Mouse (Mus musculus): ENCODE results near the gene Syt7. TPM values are rescaled to one million over a fixed set of nuclear protein-coding genes. Genes with fewer than 3 reads are reported as not detected.
A peak's percentile ranks its signal among the peaks of the same experiment; 100 is the strongest.

The Syt7 gene
- polyA plus RNA-seq, 1 experiment from 2014 or later: 7.6 TPM

DNA sequence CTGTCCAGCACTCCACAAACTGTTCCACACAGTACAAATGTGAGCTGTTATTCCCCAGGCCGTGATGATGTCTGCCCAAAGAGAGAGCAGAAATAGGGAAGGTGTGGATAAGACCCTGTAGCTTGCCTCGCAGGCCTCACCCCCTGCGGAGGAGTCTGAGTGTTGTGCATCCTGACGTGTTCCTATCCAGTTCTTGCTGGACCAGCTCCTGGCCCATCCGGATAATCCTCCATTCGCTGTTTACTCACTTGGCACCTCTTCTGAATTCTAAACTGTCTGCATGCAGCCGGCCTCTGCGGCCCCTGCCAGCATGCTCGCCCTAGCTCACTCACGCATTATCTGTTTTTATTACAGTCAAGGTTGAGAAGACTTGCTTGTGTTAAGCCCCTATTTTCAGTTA lies 15.5 kb downstream of the Syt7 start:
- no peak for ATAC-seq (ENCODE audit: low FRiP score)

GRCm38 (mm10) chr19:10404911-10405310 lies 16.0 kb downstream of the Syt7 start:
- no peaks in the 10 kb centered on the region for H3K36me3 ChIP-seq
- H3K9ac ChIP-seq: no peak overlapping the region
- no peak overlapping the region for H3K4me3 ChIP-seq
- ATAC-seq (ENCODE audit: low FRiP score): no peak
- no peaks in the 10 kb centered on the region; the same call in 1 of the 2 replicates for H3K27me3 ChIP-seq
- no peaks in the 10 kb centered on the region for H3K9me3 ChIP-seq (replicated peaks)
- peaks cover 8% of the 10 kb centered on the region for H3K4me1 ChIP-seq
- no peak overlapping the region for H3K4me2 ChIP-seq (replicated peaks)
- WGBS: 62% methylated on average over 2 of the region's 2 CpGs
- no peak overlapping the region for H3K27ac ChIP-seq

More for the DNA sequence above, 15.5 kb downstream of the Syt7 start:
- Histone ChIP-seq H3K4me2 (replicated peaks) (no peak overlapping the region), H3K9ac (no peak overlapping the region), H3K27ac (no peak overlapping the region), H3K36me3 (no peaks in the 10 kb centered on the region), H3K27me3 (no peaks in the 10 kb centered on the region; the same call in 1 of the 2 replicates), H3K4me3 (no peak overlapping the region), H3K4me1 (peaks cover 8% of the 10 kb centered on the region), H3K9me3 (replicated peaks) (no peaks in the 10 kb centered on the region)
- 76% methylated on average over 10 of the region's 10 CpGs for WGBS

- Histone ChIP-seq H3K9ac (peak overlapping the region; percentile 51), H3K4me1 (peaks cover 18% of the 10 kb centered on the region), H3K27ac (peak overlapping the region; percentile 62), H3K36me3 (no peaks in the 10 kb centered on the region), H3K27me3 (0 out of 2 replicates have a peak, but pooled peaks cover 5% of the 10 kb centered on the region), H3K9me3 (replicated peaks) (no peaks in the 10 kb centered on the region), H3K4me2 (replicated peaks) (peak overlapping the region; percentile 54), H3K4me3 (peak overlapping the region; percentile 29)
- WGBS: under 1% methylated on average over 17 of the region's 19 CpGs
- peak; percentile 88 for ATAC-seq (ENCODE audit: low FRiP score)
These were observed 24.9 kb downstream of the Syt7 start for GRCm38 (mm10) chr19:10413701-10414242.

DNA sequence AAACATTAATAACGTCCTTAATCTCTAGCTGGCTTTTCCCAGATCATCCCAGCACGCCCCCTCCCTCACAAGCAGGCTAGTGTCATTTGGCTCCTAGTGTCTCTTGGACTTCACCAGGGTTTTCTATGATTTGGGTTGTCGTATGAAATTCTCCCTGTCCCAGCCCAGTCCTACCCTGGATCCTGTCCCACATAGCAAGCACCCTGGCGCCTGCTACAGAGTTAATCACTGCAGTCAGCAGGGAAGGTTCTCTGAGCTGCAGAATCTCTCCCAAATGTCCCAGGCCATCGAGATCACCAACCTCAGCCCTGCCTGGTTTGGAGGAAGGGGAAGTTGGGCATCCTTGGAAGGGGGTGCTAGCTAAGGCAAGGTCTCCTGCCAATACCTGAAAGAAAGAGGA lies 26.6 kb downstream of the Syt7 start:
- no peak overlapping the region for H3K27ac ChIP-seq
- H3K27me3 ChIP-seq: 0 out of 2 replicates have a peak, but pooled peaks cover 5% of the 10 kb centered on the region
- no peaks in the 10 kb centered on the region for H3K36me3 ChIP-seq
- no peaks in the 10 kb centered on the region for H3K9me3 ChIP-seq (replicated peaks)
- 80% methylated on average over 5 of the region's 5 CpGs for WGBS
- no peak for ATAC-seq (ENCODE audit: low FRiP score)
- no peak overlapping the region for H3K9ac ChIP-seq
- H3K4me1 ChIP-seq: peaks cover 16% of the 10 kb centered on the region
- no peak overlapping the region for H3K4me3 ChIP-seq
- H3K4me2 ChIP-seq (replicated peaks): no peak overlapping the region

GRCm38 (mm10) chr19:10416889-10417288 lies 28.0 kb downstream of the Syt7 start:
- Histone ChIP-seq H3K27me3 (peaks cover 14% of the 10 kb centered on the region), H3K4me1 (peaks cover 24% of the 10 kb centered on the region), H3K4me2 (replicated peaks) (no peak overlapping the region), H3K4me3 (no peak overlapping the region), H3K36me3 (no peaks in the 10 kb centered on the region), H3K27ac (no peak overlapping the region), H3K9ac (no peak overlapping the region), H3K9me3 (replicated peaks) (no peaks in the 10 kb centered on the region)
- 70% methylated on average over 8 of the region's 8 CpGs for WGBS
- no peak for ATAC-seq (ENCODE audit: low FRiP score)

DNA sequence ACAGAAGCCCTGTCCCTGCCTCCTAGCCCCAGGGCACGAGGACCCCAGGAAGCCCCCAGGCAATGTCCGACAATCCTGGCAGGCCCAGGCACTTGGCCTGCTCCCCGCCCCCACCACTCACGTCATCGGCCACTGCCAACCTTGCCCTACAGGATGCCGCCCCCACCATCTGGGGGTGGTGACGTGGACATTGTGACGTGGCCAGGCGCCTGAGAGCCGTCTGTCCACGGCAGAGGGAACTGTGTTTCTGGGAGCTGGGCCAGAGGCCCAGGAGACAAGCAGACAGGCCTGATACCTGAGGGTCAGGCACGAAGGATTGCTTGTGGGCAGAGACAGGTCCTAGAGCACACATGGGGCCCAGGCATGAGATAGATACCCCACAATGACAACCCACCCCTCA lies 28.5 kb downstream of the Syt7 start:
- no peak for ATAC-seq (ENCODE audit: low FRiP score)
- no peak overlapping the region for H3K9ac ChIP-seq
- H3K27me3 ChIP-seq: peaks cover 15% of the 10 kb centered on the region
- H3K4me2 ChIP-seq (replicated peaks): no peak overlapping the region
- no peaks in the 10 kb centered on the region for H3K36me3 ChIP-seq
- H3K4me3 ChIP-seq: no peak overlapping the region
- WGBS: 77% methylated on average over 12 of the region's 12 CpGs
- H3K4me1 ChIP-seq: peaks cover 29% of the 10 kb centered on the region
- H3K27ac ChIP-seq: no peak overlapping the region
- no peaks in the 10 kb centered on the region for H3K9me3 ChIP-seq (replicated peaks)

DNA sequence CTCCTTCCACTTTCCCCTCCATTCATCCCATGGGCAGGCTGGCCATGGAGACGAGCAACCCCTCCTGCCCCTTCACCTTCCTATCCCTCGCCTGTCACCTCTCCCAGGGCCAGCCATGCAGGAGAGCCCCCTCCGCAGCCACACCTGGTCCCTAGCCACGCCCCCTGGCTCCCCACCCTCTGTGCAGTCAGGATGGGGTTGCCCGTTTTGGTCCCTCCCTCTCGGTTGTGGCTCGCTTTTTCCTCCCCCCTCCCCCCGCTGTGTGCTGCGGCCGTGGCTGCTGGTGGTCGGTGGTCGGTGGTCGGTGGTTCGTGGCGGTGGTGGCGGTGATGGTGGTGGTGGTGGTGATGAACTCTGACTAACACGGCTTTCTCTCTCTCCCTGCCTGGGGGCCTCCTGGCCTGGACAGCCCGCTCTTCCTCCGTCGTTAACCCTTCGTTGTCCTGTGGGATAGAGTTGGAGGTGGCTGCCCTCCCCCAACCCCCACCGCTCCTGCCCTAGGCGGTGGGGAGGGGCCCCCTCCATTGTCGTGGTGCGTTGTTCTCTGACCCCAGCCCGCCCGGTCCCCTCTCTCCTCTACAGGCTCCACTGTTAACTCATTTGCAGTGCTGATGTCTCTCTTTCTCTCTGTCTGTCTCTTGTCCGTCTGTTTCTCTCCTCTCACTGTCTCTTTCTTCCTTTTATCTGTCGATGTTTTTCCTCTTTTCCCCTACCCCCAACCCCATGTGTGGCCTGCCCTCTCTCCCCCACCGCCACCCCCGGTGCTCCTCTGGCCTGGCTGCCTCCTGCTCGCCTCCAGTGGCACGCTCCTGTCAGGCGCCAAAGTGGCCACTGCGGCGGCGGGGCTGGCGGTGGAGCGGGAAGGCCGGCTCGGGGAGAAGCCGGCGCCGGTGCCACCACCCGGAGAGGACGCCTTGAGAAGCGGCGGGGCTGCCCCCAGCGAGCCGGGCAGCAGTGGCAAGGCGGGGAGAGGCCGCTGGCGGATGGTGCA lies 33.4 kb downstream of the Syt7 start:
- peak; percentile 32 for ATAC-seq (ENCODE audit: low FRiP score)
- 1% methylated on average over 53 of the region's 53 CpGs for WGBS
- H3K4me2 ChIP-seq (replicated peaks): peak overlapping the region; percentile 59
- no peaks in the 10 kb centered on the region for H3K9me3 ChIP-seq (replicated peaks)
- H3K27me3 ChIP-seq: peaks cover 31% of the 10 kb centered on the region
- peak overlapping the region; percentile 53 for H3K9ac ChIP-seq
- peaks cover 33% of the 10 kb centered on the region for H3K4me1 ChIP-seq
- H3K36me3 ChIP-seq: no peaks in the 10 kb centered on the region
- peak overlapping the region; percentile 29 for H3K4me3 ChIP-seq
- no peak overlapping the region for H3K27ac ChIP-seq

DNA sequence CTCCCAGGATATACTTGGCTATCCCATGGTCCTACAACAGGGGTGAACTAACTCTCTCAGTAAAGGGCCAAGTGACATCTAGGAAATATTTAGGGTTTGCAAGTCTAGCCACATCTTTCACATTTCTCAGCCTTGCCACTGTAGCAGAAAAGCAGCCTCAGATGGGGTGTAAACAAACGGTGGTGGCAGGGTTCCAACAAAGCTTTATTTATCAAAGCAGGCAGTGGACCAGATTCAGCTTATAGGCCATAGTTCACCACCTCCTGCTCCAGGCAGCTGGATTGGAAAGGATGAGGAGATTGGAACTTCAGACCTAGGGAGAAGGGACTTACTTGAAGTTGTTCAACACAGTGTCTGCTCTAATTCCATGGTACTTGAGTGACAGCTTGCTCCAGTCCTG lies 35.9 kb downstream of the Syt7 start:
- 64% methylated on average over 1 of the region's 1 CpGs for WGBS
- Histone ChIP-seq H3K27me3 (peaks cover 31% of the 10 kb centered on the region), H3K9ac (no peak overlapping the region; the same call in 1 of the 2 replicates), H3K36me3 (no peaks in the 10 kb centered on the region), H3K27ac (no peak overlapping the region), H3K4me2 (replicated peaks) (no peak overlapping the region), H3K4me3 (no peak overlapping the region), H3K9me3 (replicated peaks) (no peaks in the 10 kb centered on the region), H3K4me1 (peaks cover 36% of the 10 kb centered on the region)
- ATAC-seq (ENCODE audit: low FRiP score): no peak

- H3K4me3 ChIP-seq: no peak overlapping the region
These were observed 36.8 kb downstream of the Syt7 start for GRCm38 (mm10) chr19:10425484-10426270.

GRCm38 (mm10) chr19:10426312-10426711 lies 37.4 kb downstream of the Syt7 start:
- no peak overlapping the region for H3K4me3 ChIP-seq

More at GRCm38 (mm10) chr19:10425484-10426270, 36.8 kb downstream of the Syt7 start:
- Histone ChIP-seq H3K27me3 (peaks cover 31% of the 10 kb centered on the region), H3K36me3 (no peaks in the 10 kb centered on the region), H3K4me1 (peaks cover 36% of the 10 kb centered on the region), H3K27ac (no peak overlapping the region), H3K9ac (0 out of 2 replicates have a peak overlapping the region, but pooled peaks have one; percentile 13), H3K4me2 (replicated peaks) (peak overlapping the region; percentile 17; the same call in 1 of the 2 replicates), H3K9me3 (replicated peaks) (no peaks in the 10 kb centered on the region)
- peak; percentile 36 for ATAC-seq (ENCODE audit: low FRiP score)
- 26% methylated on average over 13 of the region's 13 CpGs for WGBS

DNA sequence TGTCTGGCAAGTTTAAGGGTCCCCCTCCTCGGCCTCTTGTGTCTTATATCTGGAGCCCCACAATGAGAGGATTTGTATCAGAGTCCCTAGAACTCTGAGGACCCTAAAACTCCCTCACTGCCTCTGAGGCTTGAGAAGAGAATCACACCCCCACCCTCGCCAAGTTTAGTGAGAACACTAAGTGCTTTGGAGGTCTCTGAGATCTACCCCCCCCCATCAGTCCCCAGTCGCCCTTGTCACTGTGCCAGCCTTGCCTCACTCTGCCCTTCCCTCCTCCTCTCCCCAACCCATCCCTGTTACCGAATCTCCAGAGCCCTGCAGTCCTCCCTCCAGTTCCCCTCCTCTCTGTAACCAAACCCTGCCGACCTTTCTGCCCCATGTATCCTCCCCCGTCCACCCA lies 37.9 kb downstream of the Syt7 start:
- Histone ChIP-seq H3K27me3 (peaks cover 22% of the 10 kb centered on the region; the same call in 1 of the 2 replicates), H3K9ac (no peak overlapping the region), H3K4me2 (replicated peaks) (no peak overlapping the region), H3K4me1 (peaks cover 29% of the 10 kb centered on the region), H3K36me3 (no peaks in the 10 kb centered on the region), H3K4me3 (no peak overlapping the region), H3K27ac (no peak overlapping the region), H3K9me3 (replicated peaks) (no peaks in the 10 kb centered on the region)
- ATAC-seq (ENCODE audit: low FRiP score): no peak
- 51% methylated on average over 6 of the region's 6 CpGs for WGBS

More at GRCm38 (mm10) chr19:10426312-10426711, 37.4 kb downstream of the Syt7 start:
- H3K36me3 ChIP-seq: no peaks in the 10 kb centered on the region
- peaks cover 27% of the 10 kb centered on the region for H3K27me3 ChIP-seq
- peak overlapping the region; percentile 17; the same call in 1 of the 2 replicates for H3K4me2 ChIP-seq (replicated peaks)
- WGBS: 29% methylated on average over 25 of the region's 25 CpGs
- no peak overlapping the region for H3K27ac ChIP-seq
- H3K4me1 ChIP-seq: peaks cover 34% of the 10 kb centered on the region
- H3K9me3 ChIP-seq (replicated peaks): no peaks in the 10 kb centered on the region
- ATAC-seq (ENCODE audit: low FRiP score): peak; percentile 6; the same call in 1 of the 2 replicates
- 0 out of 2 replicates have a peak overlapping the region, but pooled peaks have one; percentile 13 for H3K9ac ChIP-seq
